Mouse (Mus musculus) embryonic facial prominence, embryonic 10.5 days (tissue): ENCODE data around the gene Vmn2r49. TPM values are rescaled to one million over a fixed set of nuclear protein-coding genes. Genes with fewer than 3 reads are reported as not detected.
"Not testable (repeated sequence)": the region's sequence is repeated elsewhere in the genome, so short reads cannot be mapped to it uniquely, and the experiment has no call there.

Source experiments
- DNase-seq: peaks from one replicate; pipeline ENCODE4 v3.0.0-alpha.2; 2017; ENCODE audit warnings: low spot score
- H3K27ac ChIP-seq: fragments of 300-500 bp; sonication (generic); replicated peaks from 2 replicates; pipeline ENCODE4 v1.5.1; 2016; ENCODE audit warnings: mild to moderate bottlenecking
- H3K27me3 ChIP-seq: fragments of 300-500 bp; sonication (generic); replicated peaks from 2 replicates; pipeline ENCODE4 v1.6.1; 2016; ENCODE audit warnings: low read depth, mild to moderate bottlenecking; ENCODE audit not compliant: poor library complexity, severe bottlenecking
- H3K36me3 ChIP-seq: fragments of 300-500 bp; sonication (generic); replicated peaks from 2 replicates; pipeline ENCODE4 v1.6.1; 2016; ENCODE audit warnings: mild to moderate bottlenecking, moderate library complexity
- H3K4me1 ChIP-seq: fragments of 300-500 bp; sonication (generic); 2 replicates; pipeline ENCODE4 v1.6.1; 2016
- H3K4me3 ChIP-seq: fragments of 300-500 bp; sonication (generic); 2 replicates; pipeline ENCODE4 v1.5.1; 2016; ENCODE audit warnings: mild to moderate bottlenecking, moderate library complexity
- H3K9me3 ChIP-seq: fragments of 300-500 bp; sonication (generic); 2 replicates; pipeline ENCODE4 v1.6.1; 2016; ENCODE audit warnings: mild to moderate bottlenecking
- WGBS: fragments of 180-500 bp; shearing (Covaris S2); methylation state at CpG from one replicate; pipeline ENCODE4 v1.1.7; 2016; 5-methylcytosine and 5-hydroxymethylcytosine counted together
- polyA plus RNA-seq: library from polyadenylated mRNA; unstranded; fragments of >200 nt; fragmentation: Nextera tagmentation; extraction: Ambion mirVana; gene quantifications from 2 replicates; pipeline ENCODE4 v1.2.1, GENCODE M21; 2016

Gene Vmn2r49
- polyA plus RNA-seq, result not detected in 2 replicates

GRCm38 (mm10) chr7:9992157-9992556 is at the start of gene Vmn2r49:
Gene Vmn2r49 (minus strand): TSS chr7:9992257.
- H3K27me3 ChIP-seq, H3K4me3 ChIP-seq, H3K9me3 ChIP-seq, H3K4me1 ChIP-seq, H3K36me3 ChIP-seq, H3K27ac ChIP-seq, DNase-seq: not testable (repeated sequence)
- whole genome bisulfite sequencing, result 52% methylated on average over 2 of the region's 2 CpGs

- not testable (repeated sequence) for H3K4me3 ChIP-seq, H3K36me3 ChIP-seq, DNase-seq, H3K27me3 ChIP-seq, H3K4me1 ChIP-seq, H3K9me3 ChIP-seq, H3K27ac ChIP-seq
- 79% methylated on average over 2 of the region's 2 CpGs for WGBS
These were observed 38.6 kb downstream of the Vmn2r49 start, which contains the start of gene Vmn2r48 for GRCm38 (mm10) chr7:9953485-9953884. Gene Vmn2r48 (minus strand): TSS chr7:9953585.

Other genes starting within 250 kb of the Vmn2r49 start
- not detected in 2 replicates for gene Vmn2r46, start 221.7 kb downstream of the Vmn2r49 start, polyA plus RNA-seq
- gene Vmn2r47, start 150.9 kb downstream of the Vmn2r49 start, polyA plus RNA-seq, result not detected in 2 replicates
- gene Vmn2r48, start 38.7 kb downstream of the Vmn2r49 start, polyA plus RNA-seq, result not detected in 2 replicates
- not detected in 2 replicates for gene Vmn2r50, start 61.0 kb upstream of the Vmn2r49 start, polyA plus RNA-seq
- gene Vmn2r51, start 113.5 kb upstream of the Vmn2r49 start, polyA plus RNA-seq, result not detected in 2 replicates
- not detected in 2 replicates for gene Vmn2r52, start 184.3 kb upstream of the Vmn2r49 start, polyA plus RNA-seq